Mouse (Mus musculus): Measurements from ENCODE around the gene Anxa2. TPM values are rescaled to one million over a fixed set of nuclear protein-coding genes. Genes with fewer than 3 reads are reported as not detected.

The Anxa2 gene
- polyA plus RNA-seq, 1 experiment from 2014 or later = 198 TPM

DNA sequence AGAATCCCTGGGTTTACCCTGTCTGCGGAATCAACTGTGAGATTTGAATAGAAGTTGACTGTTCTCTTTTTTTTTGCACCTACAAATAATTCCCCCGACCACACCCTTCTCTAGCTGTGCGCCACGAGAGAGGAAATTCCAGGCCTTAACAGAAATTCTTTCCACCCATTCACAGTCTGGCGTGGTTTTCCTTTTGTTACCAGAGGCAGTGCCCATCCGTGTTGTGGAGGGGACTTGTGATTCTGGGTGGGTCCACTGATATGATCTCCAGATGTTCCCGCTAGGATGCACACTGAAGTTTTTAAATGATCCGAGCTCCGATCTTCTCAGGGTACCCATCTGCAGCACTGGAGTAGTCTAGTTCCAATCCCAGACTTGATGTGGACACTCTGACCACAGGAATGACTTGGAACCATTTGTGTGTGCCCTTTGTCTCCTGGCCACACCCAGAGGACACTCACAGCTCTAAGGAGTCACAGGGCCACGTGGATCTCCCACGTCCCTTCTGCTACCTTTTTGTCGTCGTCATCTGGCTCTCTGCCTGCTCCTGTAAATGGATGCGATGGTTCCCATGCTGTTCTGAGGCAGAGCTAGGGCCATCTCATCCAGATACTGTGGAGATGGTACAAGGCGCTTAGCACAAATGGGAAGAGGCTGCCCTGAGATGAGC, 3.1 kb downstream of the Anxa2 start:
- WGBS (ENCODE audit: insufficient replicate concordance) = 60% methylated on average over 15 of the region's 15 CpGs
- Histone ChIP-seq H3K4me1 (ENCODE audit: control insufficient read depth, low read depth, low read length) (peaks cover 14% of the 10 kb centered on the region), H3K27ac (ENCODE audit: low read length) (no peak overlapping the region)

DNA sequence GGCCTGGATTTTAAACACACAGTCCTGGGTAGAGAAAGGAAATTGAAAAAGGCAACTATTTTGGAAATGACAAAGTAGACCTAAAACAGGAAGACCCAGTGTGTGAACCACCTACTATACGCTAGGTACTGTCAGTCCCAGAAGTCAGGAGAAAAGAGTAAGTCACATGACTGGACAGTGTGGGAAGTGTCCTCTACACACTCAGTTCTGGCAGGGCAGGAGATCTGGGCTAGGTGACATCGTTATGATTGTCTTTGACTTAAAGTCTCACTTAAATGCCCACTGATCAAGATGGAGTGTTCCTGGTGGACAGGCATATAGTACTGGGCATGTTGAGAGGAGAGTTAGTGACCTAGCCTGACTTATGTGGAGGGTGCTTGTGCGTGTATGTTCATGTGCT, 3.7 kb downstream of the Anxa2 start:
- H3K9ac ChIP-seq (ENCODE audit: low read depth, low read length) = no peak overlapping the region
- peaks cover 14% of the 10 kb centered on the region for H3K4me1 ChIP-seq (ENCODE audit: control insufficient read depth, low read depth, low read length)
- no peaks in the 10 kb centered on the region for H3K9me3 ChIP-seq (replicated peaks; ENCODE audit: control insufficient read depth, low read length)
- no peak overlapping the region for H3K27ac ChIP-seq (ENCODE audit: low read length)
- H3K36me3 ChIP-seq (ENCODE audit: control insufficient read depth, insufficient read depth) = no peaks in the 10 kb centered on the region
- no peak for ATAC-seq (ENCODE audit: low read depth)
- no peak overlapping the region for H3K4me3 ChIP-seq (ENCODE audit: low read depth, low read length)
- peaks cover 4% of the 10 kb centered on the region; the same call in 1 of the 2 replicates for H3K27me3 ChIP-seq (ENCODE audit: control insufficient read depth, insufficient read depth, low read depth, low read length)
- no peak overlapping the region for H3K4me2 ChIP-seq (ENCODE audit: low read depth, low read length)
- 71% methylated on average over 3 of the region's 3 CpGs for WGBS (ENCODE audit: insufficient replicate concordance)

More for the DNA sequence above, 3.1 kb downstream of the Anxa2 start:
- ATAC-seq (ENCODE audit: low read depth) = no peak
- no peak overlapping the region for H3K9ac ChIP-seq (ENCODE audit: low read depth, low read length)
- no peaks in the 10 kb centered on the region for H3K9me3 ChIP-seq (replicated peaks; ENCODE audit: control insufficient read depth, low read length)
- no peaks in the 10 kb centered on the region for H3K36me3 ChIP-seq (ENCODE audit: control insufficient read depth, insufficient read depth)
- H3K4me3 ChIP-seq (ENCODE audit: low read depth, low read length) = no peak overlapping the region
- H3K27me3 ChIP-seq (ENCODE audit: control insufficient read depth, insufficient read depth, low read depth, low read length) = peaks cover 4% of the 10 kb centered on the region; the same call in 1 of the 2 replicates
- no peak overlapping the region for H3K4me2 ChIP-seq (ENCODE audit: low read depth, low read length)

DNA sequence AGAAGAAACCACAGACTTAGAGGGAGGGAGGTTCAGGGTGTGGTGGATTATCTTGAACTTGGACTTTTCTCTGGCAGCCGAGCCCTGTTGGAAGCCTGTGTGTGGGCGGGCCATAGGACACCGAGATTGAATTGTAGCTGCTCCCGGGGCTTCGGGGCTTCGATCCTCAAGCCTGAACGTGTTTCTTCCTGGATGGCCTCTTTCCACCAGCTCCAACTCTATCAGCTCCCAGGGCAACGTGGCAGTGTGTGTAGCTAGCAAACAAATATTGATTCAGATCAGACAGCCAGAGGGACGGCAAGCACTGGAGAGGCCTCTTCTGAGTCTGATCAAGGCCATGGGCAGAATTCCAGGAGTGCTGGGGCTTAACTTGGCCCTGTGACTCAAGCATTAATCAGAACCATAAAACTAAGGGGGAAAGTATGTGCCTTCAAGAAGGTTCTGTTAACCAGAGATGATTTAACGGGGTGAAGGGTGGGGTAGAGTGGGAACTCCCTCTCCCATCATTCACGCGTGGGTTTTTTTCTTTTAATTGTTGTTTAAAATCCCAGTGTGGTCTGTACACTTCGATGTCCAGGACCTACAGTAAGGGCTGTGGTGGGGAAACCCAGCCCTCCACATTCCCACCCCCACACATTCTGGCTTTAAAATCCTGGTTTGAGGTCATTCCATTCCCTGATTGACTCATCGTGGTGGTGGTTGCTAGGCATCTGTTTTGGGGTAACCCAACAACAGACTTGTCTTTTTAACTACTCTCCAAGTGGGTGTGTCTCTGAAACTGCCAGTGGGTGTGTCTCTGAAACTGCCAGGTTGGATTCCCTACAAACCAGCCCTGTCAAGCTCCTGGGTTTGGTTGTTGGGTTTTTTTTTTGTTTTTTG, 4.6 kb downstream of the Anxa2 start:
- no peak for ATAC-seq (ENCODE audit: low read depth)
- Histone ChIP-seq H3K4me1 (ENCODE audit: control insufficient read depth, low read depth, low read length) (peaks cover 14% of the 10 kb centered on the region), H3K4me3 (ENCODE audit: low read depth, low read length) (no peak overlapping the region), H3K9me3 (replicated peaks; ENCODE audit: control insufficient read depth, low read length) (no peaks in the 10 kb centered on the region), H3K4me2 (ENCODE audit: low read depth, low read length) (no peak overlapping the region), H3K36me3 (ENCODE audit: control insufficient read depth, insufficient read depth) (no peaks in the 10 kb centered on the region), H3K27me3 (ENCODE audit: control insufficient read depth, insufficient read depth, low read depth, low read length) (peaks cover 4% of the 10 kb centered on the region; the same call in 1 of the 2 replicates), H3K27ac (ENCODE audit: low read length) (peak overlapping the region; percentile 10), H3K9ac (ENCODE audit: low read depth, low read length) (no peak overlapping the region)
- WGBS (ENCODE audit: insufficient replicate concordance) = 35% methylated on average over 14 of the region's 14 CpGs

DNA sequence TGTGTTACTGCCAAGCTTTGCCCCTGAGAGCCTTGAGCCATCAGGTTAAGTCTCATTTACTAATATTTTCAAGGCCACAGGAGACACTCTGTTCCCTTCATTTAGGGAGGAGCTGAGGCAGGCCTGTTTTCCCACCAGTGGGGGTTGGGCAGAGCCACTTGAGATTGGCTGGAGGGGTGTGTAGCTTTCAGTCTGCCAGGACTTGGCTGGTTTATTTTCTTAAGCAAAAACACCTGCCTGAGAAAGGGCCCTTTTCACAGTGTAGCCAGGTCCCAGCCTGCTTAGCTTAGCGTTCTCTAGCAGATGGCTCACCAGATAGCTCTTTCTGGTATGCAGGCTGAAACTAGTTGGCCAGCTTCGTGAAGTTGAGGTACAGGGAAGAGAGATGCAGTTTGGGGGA, 5.6 kb downstream of the Anxa2 start:
- Histone ChIP-seq H3K9me3 (replicated peaks; ENCODE audit: control insufficient read depth, low read length) (no peaks in the 10 kb centered on the region), H3K9ac (ENCODE audit: low read depth, low read length) (no peak overlapping the region), H3K4me3 (ENCODE audit: low read depth, low read length) (no peak overlapping the region), H3K4me2 (ENCODE audit: low read depth, low read length) (no peak overlapping the region), H3K4me1 (ENCODE audit: control insufficient read depth, low read depth, low read length) (peaks cover 14% of the 10 kb centered on the region), H3K27ac (ENCODE audit: low read length) (no peak overlapping the region), H3K36me3 (ENCODE audit: control insufficient read depth, insufficient read depth) (no peaks in the 10 kb centered on the region), H3K27me3 (ENCODE audit: control insufficient read depth, insufficient read depth, low read depth, low read length) (peaks cover 3% of the 10 kb centered on the region; the same call in 1 of the 2 replicates)
- no peak for ATAC-seq (ENCODE audit: low read depth)
- WGBS (ENCODE audit: insufficient replicate concordance) = 33% methylated on average over 2 of the region's 2 CpGs

DNA sequence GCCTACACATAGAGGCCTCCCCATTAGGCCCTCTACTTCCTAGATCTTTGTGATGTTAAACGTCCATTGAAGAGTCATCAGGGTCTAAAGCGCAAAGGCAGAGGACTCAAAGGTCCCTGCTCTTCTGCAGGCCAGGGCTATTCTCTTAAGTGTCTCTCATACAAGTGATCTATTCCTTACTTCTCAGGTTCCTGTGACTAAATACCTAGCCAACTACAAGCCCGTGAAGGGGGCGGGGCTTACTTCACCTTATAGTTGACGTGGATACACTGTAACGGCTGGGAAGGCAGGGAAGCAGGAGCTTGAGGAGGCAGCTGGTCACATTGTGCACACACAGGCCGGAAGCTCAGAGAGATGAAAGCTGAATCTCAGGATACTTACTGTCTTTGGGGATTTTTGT, 6.5 kb downstream of the Anxa2 start:
- no peak overlapping the region for H3K4me2 ChIP-seq (ENCODE audit: low read depth, low read length)
- 68% methylated on average over 7 of the region's 7 CpGs for WGBS (ENCODE audit: insufficient replicate concordance)

DNA sequence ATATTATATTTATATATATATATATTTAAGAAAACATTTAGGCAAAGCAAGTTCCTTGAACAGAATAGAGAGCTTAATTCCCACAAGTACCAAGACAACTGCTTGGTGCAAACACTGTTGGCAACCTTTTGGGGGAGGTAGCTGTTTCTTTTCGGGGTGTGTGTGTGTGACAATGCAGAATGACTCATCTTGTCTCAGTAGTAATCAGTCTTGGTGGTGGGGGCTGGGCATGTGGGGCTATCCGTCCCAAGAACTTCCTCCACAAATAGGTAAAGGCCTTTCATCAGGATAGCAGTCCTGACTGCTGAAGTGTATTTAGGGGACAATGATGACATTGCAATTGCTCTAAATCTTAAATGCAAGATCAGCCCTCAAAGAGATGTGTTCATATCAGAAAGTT, 9.6 kb downstream of the Anxa2 start:
- Histone ChIP-seq H3K4me1 (ENCODE audit: control insufficient read depth, low read depth, low read length) (peaks cover 18% of the 10 kb centered on the region), H3K9me3 (replicated peaks; ENCODE audit: control insufficient read depth, low read length) (no peaks in the 10 kb centered on the region), H3K4me2 (ENCODE audit: low read depth, low read length) (no peak overlapping the region), H3K9ac (ENCODE audit: low read depth, low read length) (no peak overlapping the region), H3K27me3 (ENCODE audit: control insufficient read depth, insufficient read depth, low read depth, low read length) (no peaks in the 10 kb centered on the region), H3K36me3 (ENCODE audit: control insufficient read depth, insufficient read depth) (peaks cover 4% of the 10 kb centered on the region), H3K4me3 (ENCODE audit: low read depth, low read length) (no peak overlapping the region), H3K27ac (ENCODE audit: low read length) (no peak overlapping the region)
- 38% methylated on average over 2 of the region's 2 CpGs for WGBS (ENCODE audit: insufficient replicate concordance)
- ATAC-seq (ENCODE audit: low read depth) = no peak

More for the DNA sequence above, 6.5 kb downstream of the Anxa2 start:
- H3K9ac ChIP-seq (ENCODE audit: low read depth, low read length) = no peak overlapping the region
- H3K36me3 ChIP-seq (ENCODE audit: control insufficient read depth, insufficient read depth) = no peaks in the 10 kb centered on the region
- H3K27me3 ChIP-seq (ENCODE audit: control insufficient read depth, insufficient read depth, low read depth, low read length) = no peaks in the 10 kb centered on the region
- no peak overlapping the region for H3K27ac ChIP-seq (ENCODE audit: low read length)
- ATAC-seq (ENCODE audit: low read depth) = no peak
- H3K4me3 ChIP-seq (ENCODE audit: low read depth, low read length) = no peak overlapping the region
- H3K9me3 ChIP-seq (replicated peaks; ENCODE audit: control insufficient read depth, low read length) = no peaks in the 10 kb centered on the region
- peaks cover 14% of the 10 kb centered on the region for H3K4me1 ChIP-seq (ENCODE audit: control insufficient read depth, low read depth, low read length)

DNA sequence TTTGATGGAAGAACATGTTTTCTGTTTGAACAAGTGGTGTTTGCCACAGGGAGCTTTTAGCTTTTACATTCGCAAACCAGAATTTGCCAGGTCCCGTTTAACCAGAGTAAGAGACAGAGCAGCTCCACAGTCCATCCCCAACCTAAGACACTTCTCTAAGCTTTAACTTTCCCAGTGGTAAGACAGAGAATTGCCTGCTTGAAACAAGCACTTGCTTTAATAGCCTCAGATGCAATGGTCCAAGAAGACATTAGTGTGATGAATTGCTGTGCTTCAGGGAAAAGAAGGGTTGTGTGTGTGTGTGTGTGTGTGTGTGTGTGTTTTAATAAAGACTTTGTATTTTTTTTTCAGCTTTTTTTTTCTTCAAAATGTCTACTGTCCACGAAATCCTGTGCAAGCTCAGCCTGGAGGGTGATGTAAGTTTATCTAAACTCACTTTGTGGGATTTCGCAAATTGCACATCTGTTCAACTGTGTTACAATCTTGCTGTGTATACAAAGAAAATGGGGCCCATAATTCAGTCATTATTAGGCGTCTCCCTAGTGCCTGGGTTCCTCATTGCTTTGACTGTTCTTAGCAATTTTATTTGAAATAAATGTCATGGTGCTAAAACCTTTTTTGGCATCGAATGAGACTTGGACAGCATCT, 10.8 kb downstream of the Anxa2 start:
- no peaks in the 10 kb centered on the region for H3K27me3 ChIP-seq (ENCODE audit: control insufficient read depth, insufficient read depth, low read depth, low read length)
- no peaks in the 10 kb centered on the region for H3K9me3 ChIP-seq (replicated peaks; ENCODE audit: control insufficient read depth, low read length)
- no peak overlapping the region for H3K27ac ChIP-seq (ENCODE audit: low read length)
- 48% methylated on average over 6 of the region's 6 CpGs for WGBS (ENCODE audit: insufficient replicate concordance)
- ATAC-seq (ENCODE audit: low read depth) = no peak
- no peak overlapping the region for H3K4me2 ChIP-seq (ENCODE audit: low read depth, low read length)
- H3K4me1 ChIP-seq (ENCODE audit: control insufficient read depth, low read depth, low read length) = peaks cover 12% of the 10 kb centered on the region
- H3K4me3 ChIP-seq (ENCODE audit: low read depth, low read length) = no peak overlapping the region
- no peak overlapping the region for H3K9ac ChIP-seq (ENCODE audit: low read depth, low read length)
- peaks cover 5% of the 10 kb centered on the region for H3K36me3 ChIP-seq (ENCODE audit: control insufficient read depth, insufficient read depth)

DNA sequence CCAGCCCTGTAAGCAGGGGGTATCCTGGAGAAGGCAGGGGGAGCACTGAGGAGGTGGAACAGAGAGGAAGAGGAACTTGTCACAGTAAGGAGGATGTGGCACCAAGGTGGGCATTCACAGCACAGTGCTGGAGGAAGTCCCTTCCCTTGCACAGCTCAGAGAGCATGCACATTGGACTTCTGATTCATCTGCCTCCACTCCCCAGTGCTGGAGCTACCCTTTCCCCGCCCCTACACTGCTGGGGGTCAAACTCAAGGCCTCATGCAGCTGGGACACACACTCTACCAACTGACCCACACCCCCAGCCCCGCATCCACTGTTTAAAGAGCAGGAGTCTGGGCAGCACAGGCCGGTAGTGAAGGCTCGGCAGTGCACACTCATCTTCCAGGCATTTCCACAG, 12.7 kb downstream of the Anxa2 start:
- Histone ChIP-seq H3K4me2 (ENCODE audit: low read depth, low read length) (no peak overlapping the region), H3K9ac (ENCODE audit: low read depth, low read length) (no peak overlapping the region), H3K4me3 (ENCODE audit: low read depth, low read length) (no peak overlapping the region), H3K36me3 (ENCODE audit: control insufficient read depth, insufficient read depth) (peaks cover 5% of the 10 kb centered on the region), H3K9me3 (replicated peaks; ENCODE audit: control insufficient read depth, low read length) (no peaks in the 10 kb centered on the region), H3K4me1 (ENCODE audit: control insufficient read depth, low read depth, low read length) (peaks cover 12% of the 10 kb centered on the region), H3K27me3 (ENCODE audit: control insufficient read depth, insufficient read depth, low read depth, low read length) (no peaks in the 10 kb centered on the region), H3K27ac (ENCODE audit: low read length) (no peak overlapping the region)
- ATAC-seq (ENCODE audit: low read depth) = peak; percentile 33; the same call in 1 of the 2 replicates
- 54% methylated on average over 4 of the region's 4 CpGs for WGBS (ENCODE audit: insufficient replicate concordance)
